Mouse (Mus musculus) kidney, postnatal 14 days (tissue): ENCODE measurements around the gene Apbb1.

ENCODE experiments used
- DNase-seq: peaks from one replicate; pipeline ENCODE4 v3.0.0; 2022; ENCODE audit warnings: mixed read lengths

Apbb1 gene

GRCm38 (mm10) chr7:105516669-105517360 is 64.6 kb downstream of the Apbb1 start:
- peak; percentile 41 for DNase-seq

- DNase-seq = peak; percentile 69
Observed at GRCm38 (mm10) chr7:105515178-105515577, 66.3 kb downstream of the Apbb1 start.

DNA sequence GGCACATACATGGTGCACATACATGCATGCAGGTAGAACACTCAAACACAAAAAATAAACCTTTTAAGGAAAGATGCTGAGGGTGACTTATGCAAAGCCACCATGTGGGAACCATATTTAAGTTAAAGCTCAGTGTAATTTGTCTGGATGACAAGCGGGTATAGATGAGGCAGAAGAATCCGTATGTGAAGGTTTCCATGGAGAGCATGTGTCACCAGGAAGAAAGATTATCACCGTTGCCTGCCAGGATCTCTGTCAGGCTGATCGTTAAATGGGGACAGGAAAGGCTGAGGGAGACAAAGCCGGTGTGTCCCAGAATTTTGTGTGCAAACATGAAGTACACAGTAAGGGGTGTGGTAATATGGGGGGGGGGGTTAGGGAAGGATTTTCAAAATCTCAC is 66.9 kb downstream of the Apbb1 start:
- DNase-seq = no peak

DNA sequence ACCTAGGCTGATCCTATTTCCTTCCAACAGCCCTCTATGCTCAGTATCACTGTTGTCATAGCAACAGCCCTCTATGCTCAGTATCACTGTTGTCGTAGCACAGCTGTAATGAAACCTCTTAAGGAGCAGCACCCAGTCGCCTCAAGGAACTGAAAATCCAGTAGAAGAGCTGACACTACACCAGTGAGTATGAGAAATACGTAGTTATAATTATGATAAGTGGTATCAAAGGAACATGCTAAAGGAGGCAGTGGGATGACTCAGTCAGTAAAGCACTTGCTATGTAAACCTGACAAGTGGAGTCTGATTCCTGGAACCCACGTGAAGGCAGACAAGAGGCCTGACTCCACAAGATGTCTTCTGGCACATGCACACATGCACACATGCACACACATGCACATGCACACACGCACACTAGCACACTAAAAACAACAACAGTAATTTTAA is 67.6 kb downstream of the Apbb1 start:
- DNase-seq = no peak

DNA sequence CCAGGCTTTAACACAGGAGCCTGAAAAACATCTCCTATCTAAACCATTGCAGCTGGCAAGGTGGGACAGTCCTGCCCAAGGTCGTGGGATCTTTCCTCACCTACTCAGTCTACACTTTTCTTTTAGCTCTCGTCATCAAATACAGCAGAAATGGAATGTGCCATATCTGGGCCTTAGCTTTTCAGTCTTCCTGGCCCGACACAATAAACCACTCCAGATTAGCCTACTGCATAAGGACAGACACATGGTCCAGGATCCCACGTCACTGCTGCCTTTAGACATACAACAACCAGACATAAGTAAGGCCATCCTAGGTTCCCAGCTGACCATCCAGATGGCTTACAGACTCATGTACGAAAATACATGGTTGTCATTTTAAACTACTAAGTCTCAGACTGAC is 71.3 kb downstream of the Apbb1 start:
- DNase-seq = no peak
